Mouse (Mus musculus) CH12.LX (cell line): ENCODE measurements at regions not wholly inside any gene's neighbourhood (a gene's known extent, or its start where the extent isn't known, plus 50 kb on each side); places are given as distances from the start of the nearest gene placed in this dataset.

Experiments
- DNase-seq: peaks from one replicate; pipeline ENCODE4 v3.0.0-alpha.2; 2013; ENCODE audit errors: extremely low read depth
- H3K27ac ChIP-seq: 2 replicates; pipeline ENCODE4 v1.5.1; 2012; ENCODE audit warnings: low read depth, mild to moderate bottlenecking, control low read depth, moderate library complexity; ENCODE audit not compliant: insufficient read depth
- H3K27me3 ChIP-seq: replicated peaks from 2 replicates; pipeline ENCODE3; 2012; ENCODE audit warnings: inconsistent platforms
- H3K36me3 ChIP-seq, 2 experiments: replicated peaks in 1 of 2; 2 replicates each; pipeline versions ENCODE3 to v1.6.1; 2012; ENCODE audit warnings: inconsistent platforms in 1 of 2, low read length in 1 of 2, mild to moderate bottlenecking in 1 of 2, mixed read lengths in 1 of 2, moderate library complexity in 1 of 2; ENCODE audit not compliant: control insufficient read depth in 1 of 2, insufficient read depth in 1 of 2
- H3K4me1 ChIP-seq, 2 experiments: 2 replicates each; pipeline ENCODE4 v1.6.1; 2012; ENCODE audit warnings: inconsistent platforms in 1 of 2, moderate library complexity in 1 of 2; ENCODE audit not compliant: insufficient read depth in 2 of 2, control insufficient read depth in 1 of 2
- H3K4me2 ChIP-seq: 2 replicates; pipeline ENCODE4 v1.6.1; 2012; ENCODE audit warnings: low read depth, mild to moderate bottlenecking, control low read depth; ENCODE audit not compliant: poor library complexity, insufficient read depth, severe bottlenecking
- H3K4me3 ChIP-seq, 3 experiments: fragments of 150-350 bp in 1 of 3; sonication (generic) in 1 of 3; replicated peaks in 1 of 3; 2 replicates each; pipeline versions ENCODE3 to v1.5.1; 2011 to 2012; ENCODE audit warnings: low read depth in 2 of 3, low read length in 2 of 3, mild to moderate bottlenecking in 2 of 3, moderate library complexity in 2 of 3, control low read depth in 1 of 3, improper control_type of control experiment in 1 of 3, inconsistent platforms in 1 of 3, mixed read lengths in 1 of 3; ENCODE audit not compliant: poor library complexity in 1 of 3
- H3K79me2 ChIP-seq: replicated peaks from 2 replicates; pipeline ENCODE4 v1.6.1; 2012; ENCODE audit warnings: mild to moderate bottlenecking, moderate library complexity; ENCODE audit not compliant: control insufficient read depth, poor library complexity, insufficient read depth, severe bottlenecking; ENCODE audit errors: extremely low read depth
- H3K9ac ChIP-seq: 2 replicates; pipeline ENCODE4 v1.6.1; 2012; ENCODE audit warnings: low read depth, mild to moderate bottlenecking, control low read depth, moderate library complexity; ENCODE audit not compliant: insufficient read depth
- H3K9me3 ChIP-seq: replicated peaks from 2 replicates; pipeline ENCODE3; 2012; ENCODE audit warnings: low read length, inconsistent platforms, mixed read lengths
- BHLHE40 ChIP-seq: IDR thresholded peaks from 2 replicates; pipeline ENCODE4 v1.6.1; 2011; ENCODE audit warnings: mild to moderate bottlenecking, low read depth, low read length, improper control_type of control experiment
- CHD1 ChIP-seq: IDR thresholded peaks from 2 replicates; pipeline ENCODE4 v1.6.1; 2012; ENCODE audit warnings: low read depth, low read length, improper control_type of control experiment, inconsistent platforms
- CHD2 ChIP-seq: IDR thresholded peaks from 2 replicates; pipeline ENCODE4 v1.6.1; 2011; ENCODE audit warnings: low read length, improper control_type of control experiment
- CTCF ChIP-seq, 2 experiments: IDR thresholded peaks in 1 of 2; conservative IDR thresholded peaks in 1 of 2; 2 replicates each; pipeline ENCODE4 v1.5.1; 2011 to 2012; ENCODE audit warnings: low read depth in 2 of 2, low read length in 2 of 2, improper control_type of control experiment in 1 of 2, inconsistent platforms in 1 of 2, mild to moderate bottlenecking in 1 of 2, moderate library complexity in 1 of 2
- E2F4 ChIP-seq: IDR thresholded peaks from 2 replicates; pipeline ENCODE4 v1.6.1; 2011; ENCODE audit warnings: low read depth, low read length, improper control_type of control experiment; ENCODE audit not compliant: insufficient replicate concordance
- EP300 ChIP-seq: IDR thresholded peaks from 2 replicates; pipeline ENCODE4 v1.6.1; 2011; ENCODE audit warnings: low read length, improper control_type of control experiment
- ETS1 ChIP-seq: conservative IDR thresholded peaks from 2 replicates; pipeline ENCODE4 v1.6.1; 2012; ENCODE audit warnings: low read depth, mild to moderate bottlenecking, inconsistent platforms, low read length, improper control_type of control experiment, moderate library complexity
- IRF4 ChIP-seq: IDR thresholded peaks from 2 replicates; pipeline ENCODE4 v1.6.1; 2014; ENCODE audit warnings: low read depth, mild to moderate bottlenecking, inconsistent platforms, low read length, improper control_type of control experiment
- JUN ChIP-seq: IDR thresholded peaks from 2 replicates; pipeline ENCODE4 v1.6.1; 2011; ENCODE audit warnings: low read depth, mild to moderate bottlenecking, low read length, improper control_type of control experiment, moderate library complexity; ENCODE audit not compliant: insufficient read depth
- JUND ChIP-seq: conservative IDR thresholded peaks from 2 replicates; pipeline ENCODE4 v1.6.1; 2011; ENCODE audit warnings: low read depth, low read length, improper control_type of control experiment
- MAX ChIP-seq: IDR thresholded peaks from 2 replicates; pipeline ENCODE4 v1.6.1; 2011; ENCODE audit warnings: low read length, improper control_type of control experiment
- MAZ ChIP-seq: IDR thresholded peaks from 2 replicates; pipeline ENCODE4 v1.6.1; 2012; ENCODE audit warnings: low read depth, mild to moderate bottlenecking, inconsistent platforms, low read length, improper control_type of control experiment, moderate library complexity
- MEF2A ChIP-seq: IDR thresholded peaks from 2 replicates; pipeline ENCODE4 v1.6.1; 2014; ENCODE audit warnings: low read depth, mild to moderate bottlenecking, inconsistent platforms, low read length, improper control_type of control experiment, borderline replicate concordance
- MXI1 ChIP-seq: IDR thresholded peaks from 2 replicates; pipeline ENCODE4 v1.6.1; 2011; ENCODE audit warnings: mild to moderate bottlenecking, low read depth, low read length, improper control_type of control experiment
- MYC ChIP-seq: IDR thresholded peaks from 2 replicates; pipeline ENCODE4 v1.6.1; 2011; ENCODE audit warnings: low read depth, mild to moderate bottlenecking, improper control_type of control experiment, low read length
- NELFE ChIP-seq: IDR thresholded peaks from 2 replicates; pipeline ENCODE4 v1.6.1; 2011; ENCODE audit warnings: low read depth, low read length, improper control_type of control experiment
- NRF1 ChIP-seq: IDR thresholded peaks from 2 replicates; pipeline ENCODE4 v1.6.1; 2014; ENCODE audit warnings: low read depth, mild to moderate bottlenecking, inconsistent platforms, low read length, improper control_type of control experiment, moderate library complexity
- POLR2A ChIP-seq: IDR thresholded peaks from 2 replicates; pipeline ENCODE4 v1.6.1; 2011; ENCODE audit warnings: low read depth, mild to moderate bottlenecking, improper control_type of control experiment, low read length
- POLR2AphosphoS2 ChIP-seq: IDR thresholded peaks from 2 replicates; pipeline ENCODE4 v1.6.1; 2011; ENCODE audit warnings: low read depth, low read length, improper control_type of control experiment
- RAD21 ChIP-seq: IDR thresholded peaks from 2 replicates; pipeline ENCODE4 v1.6.1; 2011; ENCODE audit warnings: low read depth, mild to moderate bottlenecking, low read length, improper control_type of control experiment, moderate library complexity
- SIN3A ChIP-seq: IDR thresholded peaks from 2 replicates; pipeline ENCODE4 v1.6.1; 2012; ENCODE audit warnings: low read length, improper control_type of control experiment, inconsistent platforms
- TCF12 ChIP-seq: IDR thresholded peaks from 2 replicates; pipeline ENCODE4 v1.6.1; 2014; ENCODE audit warnings: low read depth, mild to moderate bottlenecking, inconsistent platforms, low read length, improper control_type of control experiment
- USF2 ChIP-seq: conservative IDR thresholded peaks from 2 replicates; pipeline ENCODE4 v1.6.1; 2011; ENCODE audit warnings: low read depth, low read length, improper control_type of control experiment
- ZKSCAN1 ChIP-seq: IDR thresholded peaks from 2 replicates; pipeline ENCODE4 v1.6.1; 2012; ENCODE audit warnings: low read depth, inconsistent platforms, low read length, improper control_type of control experiment, borderline replicate concordance
- ZNF384 ChIP-seq: IDR thresholded peaks from 2 replicates; pipeline ENCODE4 v1.6.1; 2012; ENCODE audit warnings: low read depth, low read length, improper control_type of control experiment, inconsistent platforms
- dilution Hi-C: fragments of 300-500 bp; cut with MboI; formaldehyde crosslinking; loops from 2 replicates; pipeline ENCODE4 v1.14.3; 2020; ENCODE audit warnings: low sequenced_read_pairs; ENCODE audit not compliant: extremely low pct_unique_long_range_greater_than_20kb, extremely low pct_ligation_motif_present
- in situ Hi-C: fragments of 300-500 bp; cut with MboI; formaldehyde crosslinking; loops from 3 replicates; pipeline ENCODE4 v1.14.3; 2019; ENCODE audit warnings: low sequenced_read_pairs, low pct_ligation_motif_present, low pct_unique_long_range_greater_than_20kb, mixed read lengths

GRCm38 (mm10) chr8:65414201-65414600, 203.5 kb upstream of the March1 start:
- in situ Hi-C loops (no loop called here), dilution Hi-C loops (no loop called here)
- H3K36me3 ChIP-seq = no peaks in the 10 kb centered on the region
- no peak for DNase-seq
- H3K4me2 ChIP-seq = no peak overlapping the region
- no peak overlapping the region for H3K9ac ChIP-seq
- H3K79me2 ChIP-seq = no peaks in the 10 kb centered on the region
- no peak overlapping the region for H3K27ac ChIP-seq
- no peaks in the 10 kb centered on the region for H3K4me1 ChIP-seq
- TF ChIP-seq CHD1 (no peak), CHD2 (no peak), TCF12 (no peak), MEF2A (no peak), MYC (no peak), SIN3A (no peak), JUN (no peak), JUND (no peak), RAD21 (no peak)
- no peaks in the 10 kb centered on the region for H3K9me3 ChIP-seq
- H3K27me3 ChIP-seq = no peaks in the 10 kb centered on the region
- no peak overlapping the region for H3K4me3 ChIP-seq

DNA sequence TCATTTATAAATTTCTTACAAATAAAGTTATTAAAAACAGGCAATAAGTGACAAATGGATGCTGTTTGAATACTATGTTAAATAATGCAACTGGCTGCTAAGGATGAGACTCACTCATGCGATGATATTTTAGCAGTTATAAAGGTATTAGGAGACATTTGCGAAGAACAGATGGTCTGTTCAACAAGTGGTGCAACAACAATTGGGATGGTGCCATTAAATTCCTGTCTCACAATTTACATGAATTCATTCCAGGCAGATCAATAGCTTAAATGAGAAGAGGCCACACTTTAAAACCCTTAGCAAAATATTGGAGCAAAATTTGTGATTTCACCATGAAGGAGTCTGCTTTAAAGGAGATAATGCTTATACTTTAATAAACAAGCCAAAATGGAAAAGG, 205.4 kb upstream of the March1 start:
- dilution Hi-C loops (no loop called here), in situ Hi-C loops (no loop called here)
- Histone ChIP-seq H3K9ac (no peak overlapping the region), H3K4me3 (no peak overlapping the region), H3K36me3 (no peaks in the 10 kb centered on the region), H3K9me3 (no peaks in the 10 kb centered on the region), H3K27me3 (no peaks in the 10 kb centered on the region), H3K4me2 (no peak overlapping the region), H3K79me2 (no peaks in the 10 kb centered on the region), H3K27ac (no peak overlapping the region), H3K4me1 (no peaks in the 10 kb centered on the region)
- TF ChIP-seq POLR2AphosphoS2 (no peak), MAX (no peak), CTCF (conservative IDR thresholded peaks at IDR 0.05 in 1 of 2, IDR thresholded peaks at IDR 0.05 in 1 of 2; ENCODE audit: low read depth in 2 of 2, low read length in 2 of 2) (no peak), TCF12 (no peak), ZKSCAN1 (no peak), BHLHE40 (no peak), ZNF384 (no peak), NELFE (no peak), NRF1 (no peak), MEF2A (no peak), E2F4 (no peak), MAZ (no peak), MXI1 (no peak), USF2 (no peak), RAD21 (no peak), ETS1 (no peak), POLR2A (no peak), IRF4 (no peak), EP300 (no peak), JUND (no peak)
- no peak for DNase-seq
